ENCODE assay signal across 1 mouse cellular context in the genomic region with DNA sequence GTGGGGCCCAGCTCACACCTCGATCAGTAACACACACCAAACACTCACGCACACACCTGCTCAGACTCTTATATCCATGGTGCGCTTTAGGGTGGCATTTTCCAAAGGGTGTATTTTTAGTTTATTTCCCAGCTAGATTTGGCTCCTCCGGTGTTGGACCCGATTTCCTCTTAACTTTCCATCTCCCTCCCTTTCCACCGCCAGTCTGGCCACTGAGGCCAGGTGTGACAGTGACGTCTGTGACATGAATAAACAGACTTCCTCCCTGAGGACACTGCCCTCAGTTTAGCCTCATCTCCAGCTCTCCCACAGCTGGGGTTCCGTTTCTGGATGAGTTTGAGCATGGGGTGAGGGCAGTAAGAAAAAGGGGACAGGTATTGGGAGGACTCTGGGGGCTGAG.
TF ChIP-seq lines count a peak whose summit lies in the region.

No protein-coding gene starts in this region.

TF ChIP-seq in CH12.LX, 34 proteins besides CTCF, POLR2A, EP300 and RAD21 (continued from another document):
- TF ChIP-seq MXI1 (IDR thresholded peaks at IDR 0.05; ENCODE audit: low read depth, low read length): peak; percentile 63; the same call in 1 of the 2 replicates
- TF ChIP-seq MEF2A (IDR thresholded peaks at IDR 0.05; ENCODE audit: borderline replicate concordance, low read depth, low read length): peak; percentile 79
- peak; percentile 67; the same call in 1 of the 2 replicates for TF ChIP-seq TCF12 (IDR thresholded peaks at IDR 0.05; ENCODE audit: low read depth, low read length)
- TF ChIP-seq USF2 (conservative IDR thresholded peaks at IDR 0.05; ENCODE audit: low read depth, low read length): no peak
- TF ChIP-seq NELFE (IDR thresholded peaks at IDR 0.05; ENCODE audit: low read depth, low read length): no peak
- 0 out of 2 replicates have a peak, but pooled peaks have one; percentile 1 for TF ChIP-seq SMC3 (IDR thresholded peaks at IDR 0.05; ENCODE audit: low read depth, low read length)
- no peak for TF ChIP-seq E2F4 (IDR thresholded peaks at IDR 0.05; ENCODE audit: insufficient replicate concordance, low read depth, low read length)
- TF ChIP-seq USF1 (IDR thresholded peaks at IDR 0.05; ENCODE audit: low read depth, low read length): no peak
- TF ChIP-seq KAT2A (IDR thresholded peaks at IDR 0.05; ENCODE audit: insufficient replicate concordance, low read length): 0 out of 2 replicates have a peak, but pooled peaks have one; percentile 37
- TF ChIP-seq MAZ (IDR thresholded peaks at IDR 0.05; ENCODE audit: low read depth, low read length): 0 out of 2 replicates have a peak, but pooled peaks have one; percentile 38
- TF ChIP-seq ELF1 (IDR thresholded peaks at IDR 0.05; ENCODE audit: low read depth, low read length): no peak
- no peak for TF ChIP-seq RCOR1 (conservative IDR thresholded peaks at IDR 0.05; ENCODE audit: low read depth, low read length)
